Mouse (Mus musculus) retina, postnatal 1 day (tissue): ENCODE measurements at regions not wholly inside any gene's neighbourhood (a gene's known extent, or its start where the extent isn't known, plus 50 kb on each side); places are given as distances from the start of the nearest gene placed in this dataset.

Experiments
- DNase-seq: peaks from one replicate; pipeline ENCODE4 v3.0.0-alpha.2; 2012

- DNase-seq = no peak
Observed at GRCm38 (mm10) chr2:61082640-61083039, 119.6 kb upstream of the Rbms1 start.

- peak; percentile 44 for DNase-seq
Observed at GRCm38 (mm10) chr2:61080006-61080405, 117.0 kb upstream of the Rbms1 start.

GRCm38 (mm10) chr2:61071025-61071424 lies 108.0 kb upstream of the Rbms1 start:
- no peak for DNase-seq

- no peak for DNase-seq
Observed at GRCm38 (mm10) chr2:61067877-61068276, 104.9 kb upstream of the Rbms1 start.

- DNase-seq = no peak
Observed at GRCm38 (mm10) chr2:61062125-61062524, 99.1 kb upstream of the Rbms1 start.

GRCm38 (mm10) chr2:61060906-61061305 lies 97.9 kb upstream of the Rbms1 start:
- no peak for DNase-seq

GRCm38 (mm10) chr2:61058545-61059235 lies 95.7 kb upstream of the Rbms1 start:
- peak; percentile 46 for DNase-seq

- DNase-seq = no peak
Observed at GRCm38 (mm10) chr2:61052296-61052695, 89.3 kb upstream of the Rbms1 start.

GRCm38 (mm10) chr2:61051808-61052207 lies 88.8 kb upstream of the Rbms1 start:
- DNase-seq = no peak

GRCm38 (mm10) chr2:61046111-61046767 lies 83.2 kb upstream of the Rbms1 start:
- DNase-seq = no peak

- DNase-seq = no peak
Observed at GRCm38 (mm10) chr2:61045467-61045866, 82.5 kb upstream of the Rbms1 start.

GRCm38 (mm10) chr2:61032920-61033319 lies 69.9 kb upstream of the Rbms1 start:
- DNase-seq = no peak

GRCm38 (mm10) chr2:61029706-61030105 lies 66.7 kb upstream of the Rbms1 start:
- DNase-seq = no peak

- no peak for DNase-seq
Observed at GRCm38 (mm10) chr2:61028578-61028977, 65.6 kb upstream of the Rbms1 start.

- DNase-seq = no peak
Observed at GRCm38 (mm10) chr2:61027686-61028085, 64.7 kb upstream of the Rbms1 start.

- no peak for DNase-seq
Observed at GRCm38 (mm10) chr2:61022411-61022810, 59.4 kb upstream of the Rbms1 start.

GRCm38 (mm10) chr2:61020791-61021190 lies 57.8 kb upstream of the Rbms1 start:
- DNase-seq = no peak

GRCm38 (mm10) chr2:61013006-61013405 lies 50.0 kb upstream of the Rbms1 start:
- DNase-seq = peak; percentile 71
